9 mouse cellular contexts compared by ENCODE assay signal in genomic region chr9:119890692-119891091, GRCm38 (mm10). TPM values are rescaled to one million over a fixed set of nuclear protein-coding genes. Genes with fewer than 3 reads are reported as not detected.
DNase-seq lines count a peak whose midpoint lies in the region; ATAC-seq and TF ChIP-seq lines count a peak whose summit lies in the region.
"Had no signal": no experiment of that assay in that cellular context is flagged by ENCODE, and none has a peak within 500 bp of the region (broad histone marks: within the 10 kb centered on the region; RNA-seq: fewer than 3 reads in every experiment).

No protein-coding gene starts in this region.

- no peaks in the 10 kb centered on the region for H3K36me3 ChIP-seq in kidney, embryonic 15.5 days
- no peaks in the 10 kb centered on the region for H3K36me3 ChIP-seq in stomach, postnatal 0 days (ENCODE audit: control insufficient read depth, insufficient read depth, low read length)
- H3K36me3 ChIP-seq: limb, embryonic 13.5 days had no signal

- no peaks in the 10 kb centered on the region for H3K27me3 ChIP-seq in kidney, embryonic 15.5 days
- no peaks in the 10 kb centered on the region for H3K27me3 ChIP-seq in stomach, postnatal 0 days (ENCODE audit: control insufficient read depth, insufficient read depth, low read length)
- H3K27me3 ChIP-seq: limb, embryonic 13.5 days had no signal

- no peak overlapping the region for H3K4me3 ChIP-seq in kidney, embryonic 15.5 days (replicated peaks)
- no peak overlapping the region for H3K4me3 ChIP-seq in stomach, postnatal 0 days (ENCODE audit: low read depth, low read length)
- H3K4me3 ChIP-seq: limb, embryonic 13.5 days had no signal

- TF ChIP-seq CTCF in stomach, postnatal 0 days (IDR thresholded peaks at IDR 0.05; ENCODE audit: low read depth), result peak; percentile 80

- H3K9ac ChIP-seq in kidney, embryonic 15.5 days, result no peak overlapping the region
- H3K9ac ChIP-seq in stomach, postnatal 0 days (ENCODE audit: low read length), result no peak overlapping the region
- H3K9ac ChIP-seq: limb, embryonic 13.5 days had no signal

- TF ChIP-seq EP300 in stomach, postnatal 0 days (optimal IDR thresholded peaks at IDR 0.05), result no peak

- WGBS in kidney, embryonic 15.5 days, result 52% methylated on average over 2 of the region's 2 CpGs
- WGBS in stomach, postnatal 0 days, result 44% methylated on average over 2 of the region's 2 CpGs

- no peak overlapping the region for H3K4me2 ChIP-seq in kidney, embryonic 15.5 days
- no peak overlapping the region for H3K4me2 ChIP-seq in stomach, postnatal 0 days (replicated peaks; ENCODE audit: low read depth)
- H3K4me2 ChIP-seq: limb, embryonic 13.5 days had no signal

- DNase-seq in CD4-positive, CD25-positive, alpha-beta regulatory T cell, adult 2 months (ENCODE audit: low read depth, low spot score), result peak; percentile 75
- peak; percentile 37 for DNase-seq in kidney, postnatal 10 days
- DNase-seq in NIH3T3 (ENCODE audit: low read depth), result peak; percentile 49
- peak; percentile 32 for DNase-seq in layer of hippocampus, adult 9-11 months
- no peak for DNase-seq in stomach, postnatal 0 days (ENCODE audit: low spot score)

- no peak overlapping the region for H3K27ac ChIP-seq in kidney, embryonic 15.5 days
- H3K27ac ChIP-seq in stomach, postnatal 0 days (replicated peaks), result no peak overlapping the region
- H3K27ac ChIP-seq: limb, embryonic 13.5 days had no signal

- peaks cover 8% of the 10 kb centered on the region for H3K4me1 ChIP-seq in kidney, embryonic 15.5 days
- no peaks in the 10 kb centered on the region; the same call in 1 of the 2 replicates for H3K4me1 ChIP-seq in stomach, postnatal 0 days (replicated peaks; ENCODE audit: control insufficient read depth, insufficient read depth)

- no peaks in the 10 kb centered on the region for H3K9me3 ChIP-seq in kidney, embryonic 15.5 days (replicated peaks)
- no peaks in the 10 kb centered on the region for H3K9me3 ChIP-seq in stomach, postnatal 0 days (ENCODE audit: control insufficient read depth, low read length)
- H3K9me3 ChIP-seq: limb, embryonic 13.5 days had no signal

- no peak for ATAC-seq in CD4-positive, CD25-positive, alpha-beta regulatory T cell, adult 4 months
- ATAC-seq in kidney, embryonic 15.5 days (replicated peaks; ENCODE audit: low FRiP score), result no peak
- no peak for ATAC-seq in stomach, postnatal 0 days (ENCODE audit: low FRiP score, low TSS enrichment)
- no peak for ATAC-seq in activated CD4-positive, CD25-positive, alpha-beta regulatory T cell, adult 4 months

RNA-seq across cellular contexts. Expression of gene Wdr48, which starts 4.0 kb away (rescaled TPM):
- polyA plus RNA-seq in CD4-positive, CD25-positive, alpha-beta regulatory T cell, adult 4 months (2017; shearing (Covaris generic)), result 10 to 100 TPM; 38.6 to 46.9 TPM
- 51.9 and 53.6 TPM in 2 replicates for polyA plus RNA-seq in kidney, embryonic 15.5 days (2015; fragmentation: Nextera tagmentation; extraction: Ambion mirVana)
- polyA plus RNA-seq in stomach, postnatal 0 days (2015; fragmentation: Nextera tagmentation; extraction: Ambion mirVana), result 16.2 and 17.2 TPM in 2 replicates
- polyA plus RNA-seq in activated CD4-positive, CD25-positive, alpha-beta regulatory T cell, adult 4 months (2017; shearing (Covaris generic)), result 10 to 100 TPM; 34.4 to 34.5 TPM

RNA-seq across cellular contexts. Expression of gene Gorasp1, which starts 46.7 kb away (rescaled TPM):
- polyA plus RNA-seq in CD4-positive, CD25-positive, alpha-beta regulatory T cell, adult 4 months (2017; shearing (Covaris generic)), result 1 to 10 TPM; 3.6 to 7.5 TPM
- 27.7 and 29.7 TPM in 2 replicates for polyA plus RNA-seq in kidney, embryonic 15.5 days (2015; fragmentation: Nextera tagmentation; extraction: Ambion mirVana)
- 17.8 and 18.8 TPM in 2 replicates for polyA plus RNA-seq in stomach, postnatal 0 days (2015; fragmentation: Nextera tagmentation; extraction: Ambion mirVana)
- 1 to 10 TPM; 3.9 to 4.6 TPM for polyA plus RNA-seq in activated CD4-positive, CD25-positive, alpha-beta regulatory T cell, adult 4 months (2017; shearing (Covaris generic))

RNA-seq across cellular contexts. Expression of gene Ttc21a, which starts 46.7 kb away (rescaled TPM):
- under 1 TPM in 1 of 2 experiments, not detected in 1; 0.15 TPM for polyA plus RNA-seq in CD4-positive, CD25-positive, alpha-beta regulatory T cell, adult 4 months (2017; shearing (Covaris generic))
- polyA plus RNA-seq in kidney, embryonic 15.5 days (2015; fragmentation: Nextera tagmentation; extraction: Ambion mirVana), result 0.26 and 0.29 TPM in 2 replicates
- 0.04 TPM in 2 replicates for polyA plus RNA-seq in stomach, postnatal 0 days (2015; fragmentation: Nextera tagmentation; extraction: Ambion mirVana)
- not detected for polyA plus RNA-seq in activated CD4-positive, CD25-positive, alpha-beta regulatory T cell, adult 4 months (2017; shearing (Covaris generic))
